Mouse (Mus musculus) cerebellum, adult 9-10 months (tissue): Measurements from ENCODE around the gene Rbm19.

Source experiments
- DNase-seq: peaks from one replicate; pipeline ENCODE4 v3.0.0; 2022

Gene Rbm19

DNA sequence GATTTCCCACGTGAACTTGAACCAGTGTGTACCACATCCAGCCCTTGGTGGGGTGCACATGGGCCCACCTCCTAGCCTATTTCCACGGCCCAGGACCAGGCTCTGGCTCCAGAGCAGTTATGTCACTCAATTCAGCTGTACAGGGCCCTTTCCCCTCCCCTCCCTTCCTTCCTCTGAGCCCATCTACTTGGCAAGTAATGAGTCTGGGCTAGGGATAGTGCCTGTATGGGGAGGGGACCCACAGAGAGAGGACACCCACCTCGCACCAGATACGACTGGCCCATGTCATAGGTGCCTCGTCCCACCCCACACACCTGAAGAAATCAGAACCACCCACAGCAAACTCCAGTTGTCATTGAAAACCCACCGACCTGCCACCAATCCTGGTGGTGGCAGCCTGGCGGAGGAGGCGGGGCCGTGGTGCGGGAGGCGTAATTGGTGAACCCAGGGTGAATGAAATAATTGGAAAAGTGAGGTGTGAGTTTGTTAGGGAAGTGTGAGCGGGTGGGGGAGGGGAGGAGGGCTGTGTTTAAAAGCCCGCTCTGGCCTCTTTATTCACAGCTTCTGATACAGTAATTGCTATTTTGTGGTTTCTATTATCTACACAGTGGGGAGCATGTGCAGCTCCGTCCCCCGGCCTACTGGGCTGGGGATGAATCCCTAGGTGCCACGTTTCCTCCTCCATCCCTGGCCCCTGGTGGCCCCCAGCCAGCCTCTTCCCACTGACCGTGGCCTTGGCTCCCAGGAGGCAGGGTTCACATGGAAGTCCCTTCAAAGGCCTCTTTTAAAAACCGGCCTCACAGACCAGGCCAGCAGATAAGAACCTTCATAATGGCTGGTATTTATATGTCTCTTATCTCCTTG lies 55.8 kb downstream of the Rbm19 start:
- DNase-seq, result no peak

DNA sequence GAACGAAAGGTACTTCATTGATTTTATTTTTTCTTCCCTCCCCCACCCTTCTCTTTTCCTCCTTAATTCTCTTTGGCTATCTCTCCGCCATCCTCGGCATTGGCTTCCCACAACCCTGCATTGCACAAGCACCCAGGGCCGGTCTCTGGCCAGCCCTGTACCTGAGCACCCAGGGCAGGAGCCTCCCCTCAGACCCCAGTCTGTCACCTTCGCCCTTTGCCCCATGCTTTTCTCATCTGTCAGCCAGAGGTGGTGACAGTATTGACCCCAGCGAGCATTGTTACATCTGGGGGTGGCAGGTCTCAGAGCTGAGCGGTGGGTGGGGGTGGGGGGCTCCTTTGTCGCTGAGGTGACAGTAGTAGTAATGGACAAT lies 56.5 kb downstream of the Rbm19 start:
- DNase-seq, result no peak

DNA sequence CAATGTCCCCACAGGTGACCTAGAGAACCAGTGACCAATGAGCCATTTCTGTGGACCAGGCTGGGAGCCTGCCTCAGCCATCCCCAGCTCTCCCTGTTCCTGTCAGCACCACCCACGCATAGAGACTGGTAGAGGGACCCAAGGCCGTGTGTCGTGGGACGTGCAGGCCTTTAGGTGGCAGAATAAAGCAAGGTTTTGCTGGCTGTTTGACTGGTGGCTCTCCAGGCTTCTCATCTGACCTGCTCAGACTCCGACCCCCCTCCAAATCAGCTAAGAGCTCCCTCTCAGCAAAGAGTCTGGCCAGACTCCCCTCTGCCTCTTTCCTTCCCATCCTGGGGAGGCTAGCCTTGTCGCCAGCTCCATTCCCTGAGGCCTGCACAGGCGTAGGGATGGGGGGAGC lies 58.1 kb downstream of the Rbm19 start:
- peak; percentile 86 for DNase-seq

DNA sequence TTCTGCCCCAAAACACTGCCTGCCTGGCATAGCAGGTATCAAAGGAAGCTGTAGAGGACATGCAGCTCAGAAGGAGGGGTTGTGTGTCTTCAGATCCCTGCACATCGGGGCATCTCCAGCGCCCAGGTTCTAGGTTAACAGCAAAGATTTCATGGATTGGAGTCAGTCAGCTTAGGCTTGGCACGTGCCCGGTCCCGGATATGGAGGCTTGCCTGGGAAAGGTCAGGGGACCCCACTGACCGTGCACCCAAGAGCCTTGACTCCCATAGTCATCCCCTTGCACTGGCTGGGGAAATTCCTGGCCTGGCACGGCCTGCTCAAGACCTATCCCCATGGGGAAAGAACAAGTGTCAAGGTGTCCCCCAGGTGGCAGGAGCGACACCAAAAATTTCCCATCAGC lies 59.0 kb downstream of the Rbm19 start:
- no peak for DNase-seq

DNA sequence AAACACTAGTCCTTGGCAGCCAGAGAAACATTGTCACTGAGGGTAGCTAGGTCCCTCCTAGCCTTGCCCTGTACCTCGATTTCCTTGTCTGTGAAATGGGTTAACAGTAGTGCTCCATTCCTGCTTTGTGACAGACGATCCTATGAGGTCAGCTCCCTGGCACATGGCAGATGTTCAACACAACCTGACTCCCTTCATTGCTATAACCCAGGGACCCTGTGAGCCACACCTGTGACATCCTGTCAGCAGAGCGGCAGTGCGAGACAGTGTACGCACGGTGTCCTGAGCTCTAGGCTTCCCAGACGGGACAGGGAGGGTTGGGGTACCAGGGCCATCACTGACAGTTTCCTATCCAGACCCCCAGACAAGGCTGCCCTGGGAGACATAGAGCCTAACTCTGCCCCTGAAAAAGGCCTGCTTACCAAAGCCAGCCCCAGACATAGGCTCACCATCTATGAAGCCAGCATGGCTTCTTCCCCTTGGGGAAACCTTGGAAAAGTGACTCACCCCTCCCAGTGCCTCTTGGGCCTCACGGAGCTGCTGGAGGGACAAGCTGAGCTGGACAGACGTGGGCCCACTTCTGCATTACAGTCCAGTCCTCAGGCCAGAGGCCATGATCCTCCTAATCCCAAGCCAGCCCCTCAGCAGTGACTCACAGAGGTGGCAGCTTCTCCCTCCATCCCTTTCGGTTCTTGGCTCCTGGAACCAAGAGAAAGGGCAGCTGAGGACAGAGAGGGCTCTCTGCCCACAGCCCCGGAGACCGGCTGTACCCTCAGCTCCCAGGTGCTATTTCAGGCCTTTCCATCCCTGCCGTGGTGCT lies 60.2 kb downstream of the Rbm19 start:
- peak; percentile 89 for DNase-seq

DNA sequence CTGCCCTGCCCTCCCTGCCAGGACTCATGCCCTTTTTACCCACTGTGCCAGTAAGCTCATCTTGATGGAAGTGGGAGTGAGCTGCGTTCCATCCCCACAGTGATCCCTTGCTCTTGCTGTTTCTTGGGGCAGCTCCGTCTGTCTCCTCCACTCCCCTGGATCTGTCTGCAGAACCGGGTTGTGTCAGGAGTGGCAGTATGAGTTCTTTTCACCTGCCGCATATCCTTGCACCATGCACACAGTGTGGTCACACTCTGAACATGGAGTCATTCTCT lies 60.7 kb downstream of the Rbm19 start:
- no peak for DNase-seq

DNA sequence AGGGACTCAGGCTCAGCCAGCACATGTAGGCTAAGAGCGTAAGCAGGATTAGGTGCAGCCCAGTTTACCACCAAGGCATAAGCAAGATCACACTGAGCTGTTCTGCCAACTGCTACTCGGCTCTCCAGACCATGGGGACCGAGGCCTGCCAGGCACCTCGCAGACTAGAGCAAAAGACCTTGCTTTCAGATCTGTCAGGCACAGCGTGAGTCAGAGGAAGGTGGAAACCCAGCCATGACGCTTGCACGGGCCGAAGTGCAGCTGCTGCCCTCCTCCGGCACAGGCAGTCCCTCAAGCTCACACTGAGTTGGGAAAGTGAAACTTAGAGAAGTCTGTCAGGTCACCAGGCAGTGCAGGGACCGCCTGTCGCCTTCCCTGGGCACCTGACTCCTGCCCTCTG lies 63.8 kb downstream of the Rbm19 start:
- peak; percentile 61 for DNase-seq

DNA sequence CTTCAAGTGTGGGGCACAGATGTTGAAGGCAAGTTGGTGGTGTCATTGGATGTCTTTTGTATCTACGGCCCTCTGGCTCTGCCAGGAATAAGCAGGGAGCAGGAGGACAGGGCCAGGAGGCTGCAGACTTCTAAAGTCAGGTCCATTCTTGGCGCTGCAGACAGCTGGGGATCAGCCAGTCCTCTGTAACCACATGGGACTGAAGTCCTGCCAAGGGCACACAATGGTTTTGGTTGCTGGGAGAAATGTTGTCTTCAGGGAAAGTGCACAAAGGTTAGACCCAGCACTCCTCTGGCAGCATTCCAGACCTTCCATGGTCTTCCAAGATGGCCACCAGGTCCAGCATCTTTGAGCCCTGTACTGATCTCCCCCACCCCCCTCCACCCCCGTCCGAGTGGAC lies 65.1 kb downstream of the Rbm19 start:
- DNase-seq, result peak; percentile 50

DNA sequence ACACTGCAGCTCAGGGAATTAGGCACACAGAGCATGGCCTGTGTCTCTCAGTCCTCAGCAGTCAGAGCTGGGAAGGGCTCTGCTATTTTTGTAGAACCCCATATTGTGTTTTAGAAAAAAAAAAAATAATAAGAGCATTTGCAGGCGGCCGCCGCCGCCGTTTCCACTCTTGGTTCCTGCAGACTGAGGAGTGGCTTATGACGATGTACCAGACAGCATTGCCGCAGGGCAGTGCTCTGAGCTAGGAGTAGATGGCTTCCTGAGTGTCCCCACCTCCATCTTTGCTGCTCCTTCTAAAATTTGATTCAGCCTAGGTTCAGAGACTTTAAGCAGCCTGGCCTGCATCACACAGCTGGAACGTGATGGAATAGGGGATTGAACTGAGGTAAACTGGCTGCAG lies 67.1 kb downstream of the Rbm19 start:
- DNase-seq, result no peak

DNA sequence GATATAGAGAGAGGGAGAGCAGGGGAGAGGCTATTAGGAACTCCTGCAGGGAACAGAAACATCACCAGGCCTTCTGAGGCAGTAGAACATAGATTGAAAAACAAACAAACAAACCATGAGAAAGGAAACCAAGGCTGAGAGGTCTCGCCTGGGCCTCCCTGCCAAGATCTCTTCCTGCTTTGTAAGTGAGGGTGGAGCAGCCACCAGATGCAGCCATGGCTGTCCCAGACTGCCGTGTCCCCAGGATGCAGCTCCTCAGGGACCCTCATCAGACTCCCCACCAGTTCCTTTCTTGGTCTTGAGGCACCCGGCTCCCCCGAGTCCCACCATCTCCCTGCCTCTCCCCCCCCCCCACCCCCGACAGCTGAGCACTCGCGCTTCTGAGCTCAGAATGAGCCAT lies 67.5 kb downstream of the Rbm19 start:
- DNase-seq, result no peak

DNA sequence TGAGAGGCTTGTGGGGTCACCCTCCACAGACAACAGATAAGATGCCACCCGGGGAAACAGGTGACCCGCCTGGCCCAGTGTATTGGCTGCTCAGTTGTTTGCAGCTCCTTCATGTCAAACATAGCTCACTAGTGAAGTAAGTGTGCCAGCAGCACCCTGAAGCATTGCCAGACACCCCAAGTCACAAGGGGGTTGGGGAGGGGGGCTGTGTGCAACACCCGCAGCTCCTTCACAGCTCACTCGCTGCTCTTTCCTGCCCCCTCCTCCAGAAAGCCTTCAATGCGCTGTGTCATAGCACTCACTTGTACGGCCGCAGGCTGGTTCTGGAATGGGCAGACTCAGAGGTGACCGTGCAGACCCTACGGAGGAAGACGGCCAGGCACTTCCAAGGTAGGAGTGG lies 69.7 kb downstream of the Rbm19 start:
- DNase-seq, result peak; percentile 26

DNA sequence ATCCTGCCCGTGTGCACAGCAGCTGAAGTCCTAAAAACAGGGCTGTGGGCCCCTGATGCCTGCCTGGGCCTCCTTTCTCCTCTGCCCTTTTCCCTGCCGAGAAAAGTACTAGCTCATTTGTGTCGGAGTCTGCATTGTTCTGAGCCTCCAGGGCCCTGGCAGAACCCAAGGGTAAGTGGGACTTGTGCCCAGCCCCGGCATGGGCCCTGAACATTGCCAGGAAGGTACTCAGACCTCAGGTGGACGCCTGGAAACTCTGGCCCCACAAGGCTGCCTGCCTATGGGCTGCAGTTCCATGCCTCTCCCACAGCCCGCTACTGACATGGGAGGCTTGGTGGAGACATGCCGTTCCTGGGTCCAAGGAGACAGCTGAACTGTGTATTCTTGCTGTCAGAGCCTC lies 72.3 kb downstream of the Rbm19 start:
- peak; percentile 93 for DNase-seq

DNA sequence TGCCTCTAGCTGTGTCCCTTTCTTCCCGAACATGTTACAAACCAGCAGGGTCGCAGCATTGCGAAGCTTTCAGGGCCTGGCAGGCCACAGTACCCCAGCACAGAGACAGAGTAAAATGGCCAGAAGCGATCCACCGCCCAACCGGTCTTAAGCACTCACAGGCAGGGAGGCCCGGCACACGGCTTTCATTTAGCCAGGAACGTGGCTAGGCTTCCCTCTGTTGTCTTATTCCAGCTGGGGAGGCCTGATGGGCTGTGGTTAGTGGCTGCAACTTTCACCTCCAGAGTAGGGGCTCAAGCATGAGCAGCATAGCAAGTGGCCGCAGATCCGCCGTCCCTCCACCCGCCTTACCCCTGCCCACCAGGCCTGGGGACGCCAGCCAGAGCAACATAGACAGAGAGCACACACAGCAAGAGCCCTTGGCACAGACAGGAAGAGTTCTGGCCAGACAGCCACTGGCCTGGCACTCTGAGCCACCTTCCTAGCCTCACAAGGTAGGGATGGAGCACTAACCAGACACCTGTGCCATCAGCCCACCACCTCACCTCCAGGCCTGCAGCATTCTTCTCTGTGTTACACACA lies 73.8 kb downstream of the Rbm19 start:
- DNase-seq, result peak; percentile 73

DNA sequence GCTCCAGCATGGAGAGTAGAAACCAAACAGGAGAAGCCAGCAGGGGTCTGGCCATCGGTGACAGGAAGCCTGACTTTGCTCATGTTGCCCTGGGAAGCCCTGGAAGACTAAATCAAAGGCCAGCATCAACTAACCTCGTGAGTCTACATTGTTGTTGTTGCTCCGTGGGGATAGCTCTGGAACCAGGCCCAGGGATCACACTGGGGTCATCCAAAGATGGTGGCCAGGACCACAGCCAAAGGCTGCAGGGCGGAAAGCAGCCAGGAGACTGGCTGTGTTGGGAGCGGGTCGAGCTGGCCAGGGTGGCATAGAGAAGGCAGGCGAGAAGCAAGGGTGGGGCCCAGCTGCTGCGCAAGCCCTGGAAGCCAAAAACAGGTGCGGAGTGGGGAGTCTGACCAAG lies 75.4 kb downstream of the Rbm19 start:
- no peak for DNase-seq

DNA sequence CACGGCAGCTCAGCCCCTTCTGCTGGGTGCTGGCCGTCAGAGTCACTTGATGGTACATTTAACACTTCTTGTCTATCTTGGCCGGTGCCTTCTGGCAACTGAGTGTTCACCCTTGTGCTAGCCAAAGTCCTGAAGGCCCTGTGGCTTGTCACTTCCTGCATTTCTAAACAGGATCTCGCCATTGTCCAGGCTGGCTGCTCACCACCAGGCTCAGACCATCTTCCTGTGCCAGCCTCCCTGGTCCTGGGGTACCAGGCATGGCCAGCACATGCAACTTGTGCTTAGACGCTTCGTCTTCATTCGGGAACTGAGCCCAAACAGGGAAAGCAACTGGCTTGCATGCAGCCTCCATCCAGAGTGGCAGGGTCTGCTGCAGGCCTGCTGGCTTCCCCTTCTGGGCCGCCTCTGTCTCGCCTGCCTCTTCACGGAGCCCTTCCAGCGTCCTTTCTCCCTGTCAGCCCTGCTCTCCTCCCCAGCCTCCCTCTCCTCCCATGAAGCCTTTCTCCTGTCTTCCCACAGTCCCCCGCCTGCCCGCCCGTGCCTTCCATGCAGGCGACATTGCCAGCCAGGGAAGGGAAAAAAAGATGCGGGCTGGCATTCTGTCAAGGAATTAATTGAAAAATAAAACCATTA lies 78.2 kb downstream of the Rbm19 start:
- no peak for DNase-seq

DNA sequence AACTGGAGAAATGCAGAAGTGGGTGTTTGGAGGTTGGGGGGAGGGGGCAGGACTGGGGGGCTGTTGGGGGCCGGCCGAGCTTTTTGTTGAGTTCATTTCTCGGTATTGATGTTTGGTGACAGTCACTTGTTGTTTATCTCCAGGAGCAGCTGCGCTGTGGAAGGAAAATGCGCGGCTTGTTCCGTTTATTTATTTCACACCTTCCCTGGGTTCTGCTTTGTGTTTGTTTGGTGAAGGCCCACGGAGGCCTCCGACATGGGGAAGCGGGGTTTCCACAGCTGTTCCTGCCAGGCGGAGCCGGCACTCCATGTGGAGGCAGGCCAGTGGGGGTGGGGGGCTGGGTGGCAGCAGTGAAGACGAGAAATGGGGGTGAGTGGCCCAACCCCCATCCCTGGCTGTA lies 78.7 kb downstream of the Rbm19 start:
- DNase-seq, result no peak

DNA sequence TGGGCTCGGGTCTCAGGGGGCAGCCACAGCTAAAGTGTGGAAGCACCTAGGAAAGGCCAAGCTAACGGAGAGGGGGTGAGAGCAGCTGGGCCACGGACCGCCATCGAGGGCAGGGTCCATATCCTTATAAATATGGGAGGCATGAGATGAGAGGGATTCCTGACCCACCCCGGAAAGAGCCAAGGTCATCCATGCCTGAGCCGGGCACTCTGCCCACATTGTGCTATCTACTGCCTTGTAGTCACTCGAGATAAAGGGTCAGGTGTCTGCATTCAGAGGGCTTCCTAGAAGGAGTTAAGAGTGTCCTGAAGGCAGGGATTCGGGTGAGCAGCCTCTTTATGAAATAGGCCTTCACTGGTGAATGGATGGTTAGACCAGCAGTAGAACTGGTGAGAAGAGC lies 80.6 kb downstream of the Rbm19 start:
- DNase-seq, result no peak

DNA sequence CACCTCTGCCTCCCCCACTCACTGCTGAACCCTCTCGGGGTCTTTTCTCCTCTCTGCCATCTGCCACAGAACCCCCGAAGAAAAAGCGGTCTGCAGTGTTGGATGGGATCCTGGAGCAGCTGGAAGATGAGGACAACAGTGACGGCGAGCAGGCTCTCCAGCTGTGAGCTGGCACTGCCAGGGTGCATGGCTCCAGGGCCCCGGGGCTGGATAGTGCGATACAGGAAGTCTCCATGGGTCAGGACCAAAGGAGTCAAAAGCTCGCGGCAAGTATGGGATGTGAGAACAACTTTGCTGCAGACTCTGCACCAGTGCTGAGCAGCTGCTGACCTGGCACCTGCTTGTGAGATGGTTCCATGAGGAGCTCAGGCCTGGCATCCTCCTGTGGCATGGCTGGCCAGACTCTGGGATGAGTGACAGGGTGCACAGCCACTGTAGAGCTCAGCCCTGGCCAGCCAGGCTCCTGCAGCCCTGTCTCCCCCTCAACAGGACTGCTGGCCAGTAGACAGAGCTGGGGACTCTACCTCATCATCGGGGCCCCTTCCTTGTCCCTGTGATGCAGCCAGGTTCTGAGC lies 81.6 kb downstream of the Rbm19 start:
- DNase-seq, result no peak

DNA sequence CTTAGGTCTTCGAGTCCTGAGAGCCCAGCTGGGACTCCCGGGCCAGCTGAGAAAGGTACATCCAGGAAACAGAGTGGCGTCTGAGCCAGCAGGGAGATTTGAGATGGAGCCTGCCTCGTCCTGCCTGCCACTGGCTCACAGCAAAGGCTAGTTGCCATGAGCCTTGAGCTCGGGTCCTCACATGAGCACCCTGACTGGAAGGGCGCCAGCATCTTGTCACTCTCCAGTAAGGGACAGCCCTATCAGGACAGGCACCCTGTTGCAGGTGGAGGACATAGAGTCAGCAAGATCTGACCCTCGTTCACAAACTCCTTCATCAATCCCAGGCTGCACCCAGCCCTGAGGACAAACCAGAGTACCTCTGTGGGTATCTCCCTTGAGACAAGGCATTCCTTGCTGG lies 83.6 kb downstream of the Rbm19 start:
- no peak for DNase-seq

DNA sequence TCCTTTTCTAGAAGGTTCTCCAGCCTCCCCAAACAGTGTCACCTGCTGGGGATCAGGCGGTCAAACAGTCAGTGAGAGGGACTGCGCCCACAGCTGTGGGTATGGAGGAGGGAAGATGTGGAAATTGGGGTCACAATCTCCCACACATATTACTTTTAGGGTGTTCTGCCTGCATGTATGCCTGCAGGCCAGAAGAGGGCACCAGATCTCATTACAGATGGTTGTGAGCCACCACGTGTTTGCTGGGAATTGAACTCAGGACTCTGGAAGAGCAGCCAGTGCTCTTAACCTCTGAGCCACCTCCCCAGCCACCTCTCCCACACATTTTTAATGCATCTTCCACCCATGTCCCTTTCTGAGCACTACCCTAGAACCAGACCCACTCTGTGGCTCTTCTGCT lies 88.1 kb downstream of the Rbm19 start:
- DNase-seq, result no peak

DNA sequence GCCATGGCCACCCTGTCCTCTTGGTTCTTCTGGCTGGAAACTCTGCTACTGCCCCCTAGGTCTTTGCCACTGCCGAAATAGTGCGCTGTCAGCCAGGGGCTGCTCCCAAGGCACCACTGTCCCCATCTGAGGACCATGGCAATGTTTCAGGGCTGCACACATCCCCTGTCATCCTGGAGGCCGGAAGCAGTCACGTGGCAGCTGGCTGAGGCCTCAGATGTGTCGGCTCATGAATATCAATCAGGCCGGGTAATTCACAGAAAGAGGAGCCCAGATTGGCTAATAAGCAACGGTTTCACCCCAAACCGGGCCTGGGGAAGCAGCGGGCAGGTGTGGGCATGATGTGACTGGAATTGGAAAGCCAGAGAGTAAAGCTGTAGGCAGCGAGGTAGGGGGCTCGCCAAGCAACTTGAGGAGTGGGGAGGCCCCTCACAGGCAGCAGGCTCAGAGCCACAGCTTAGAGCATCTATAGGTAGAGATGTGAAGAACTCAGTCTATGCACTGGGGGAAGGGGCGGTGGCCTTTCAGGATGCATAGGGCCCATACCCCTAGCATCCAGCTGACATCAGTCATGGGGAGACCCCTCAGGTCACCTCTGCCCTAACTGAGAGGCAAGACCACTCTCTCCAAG lies 90.2 kb downstream of the Rbm19 start:
- DNase-seq, result no peak

DNA sequence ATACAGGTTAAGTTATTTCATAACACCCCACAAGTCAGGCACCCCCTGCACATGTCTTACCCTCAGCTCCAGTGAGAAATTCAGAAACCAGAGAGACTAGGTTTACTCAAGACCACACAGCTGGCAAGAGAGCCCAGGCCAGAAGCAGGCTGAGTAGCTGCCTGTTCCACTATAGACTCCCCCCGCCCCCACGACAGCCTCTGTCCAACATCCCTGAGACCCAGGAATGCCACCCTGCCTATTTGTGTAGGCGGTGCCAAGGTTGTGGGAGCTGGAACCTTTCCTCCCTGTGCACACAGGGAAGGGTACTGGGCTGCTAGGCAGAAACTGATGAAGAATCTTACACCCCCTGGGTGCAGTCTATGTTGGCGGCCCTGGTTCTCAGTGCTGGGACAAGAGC lies 91.2 kb downstream of the Rbm19 start:
- no peak for DNase-seq

DNA sequence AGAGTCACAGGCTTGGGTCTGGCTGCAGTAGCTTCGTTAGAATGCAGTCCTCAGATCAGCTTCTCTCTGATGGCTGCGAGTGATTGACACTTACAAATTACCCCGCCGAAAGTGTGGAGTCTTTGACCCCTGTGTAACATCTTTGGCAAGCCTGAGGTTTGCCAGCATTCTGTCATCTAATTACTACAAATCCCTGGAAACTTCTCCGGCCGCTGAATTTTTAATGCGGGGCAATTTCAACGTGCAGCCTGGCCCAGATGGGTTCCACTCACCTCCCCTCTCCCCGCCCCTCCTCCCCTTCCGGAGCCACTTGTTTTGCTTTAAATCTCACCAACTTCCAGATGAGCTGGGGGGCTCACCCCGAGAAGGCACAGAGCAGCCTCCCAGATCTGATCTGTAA lies 94.4 kb downstream of the Rbm19 start:
- no peak for DNase-seq
